Mouse (Mus musculus) right cerebral cortex, postnatal 36 days (tissue): ENCODE measurements at regions not wholly inside any gene's neighbourhood (a gene's known extent, or its start where the extent isn't known, plus 50 kb on each side); places are given as distances from the start of the nearest gene placed in this dataset.
A peak's percentile ranks its signal among the peaks of the same experiment; 100 is the strongest.

Experiments used
- DNase-seq, 2 experiments: peaks; one replicate each; pipeline ENCODE4 v3.0.0; 2022; ENCODE audit warnings: low spot score in 2 of 2, mixed read lengths in 1 of 2

DNA sequence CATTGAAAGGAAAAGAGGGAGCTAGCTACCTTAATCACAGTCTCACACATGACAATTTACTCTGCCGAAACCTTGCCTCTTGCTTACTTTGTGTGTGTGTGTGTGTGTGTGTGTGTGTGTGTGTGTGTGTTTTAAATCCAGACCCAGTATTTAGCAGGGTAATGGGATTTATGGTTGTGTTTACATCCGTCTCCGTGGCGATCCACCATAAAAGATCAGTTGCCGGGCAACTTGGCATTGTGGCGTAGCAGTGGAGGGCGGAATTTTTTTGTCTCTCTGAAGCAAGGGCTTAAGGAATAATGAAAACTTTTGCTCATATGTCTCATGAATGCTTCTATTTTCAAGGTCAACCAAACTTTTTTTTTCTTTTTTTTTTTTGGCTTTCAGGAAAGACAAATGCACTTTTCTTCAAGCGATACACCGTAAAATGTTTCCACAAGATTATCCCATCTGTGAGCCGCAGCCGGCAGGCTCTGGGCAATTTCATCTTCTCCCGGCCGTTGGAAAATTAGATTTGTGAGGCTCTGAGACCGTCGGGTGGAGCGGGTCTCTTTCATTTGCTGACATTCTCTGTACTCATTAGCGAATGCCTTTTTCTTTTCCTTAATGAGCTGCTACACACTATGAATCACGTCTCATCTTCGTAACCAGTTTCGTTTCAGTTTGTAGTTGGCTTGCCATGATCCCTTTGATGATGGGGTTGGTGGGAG lies 53.9 kb upstream of the Ptch1 start:
- no peak for DNase-seq

DNA sequence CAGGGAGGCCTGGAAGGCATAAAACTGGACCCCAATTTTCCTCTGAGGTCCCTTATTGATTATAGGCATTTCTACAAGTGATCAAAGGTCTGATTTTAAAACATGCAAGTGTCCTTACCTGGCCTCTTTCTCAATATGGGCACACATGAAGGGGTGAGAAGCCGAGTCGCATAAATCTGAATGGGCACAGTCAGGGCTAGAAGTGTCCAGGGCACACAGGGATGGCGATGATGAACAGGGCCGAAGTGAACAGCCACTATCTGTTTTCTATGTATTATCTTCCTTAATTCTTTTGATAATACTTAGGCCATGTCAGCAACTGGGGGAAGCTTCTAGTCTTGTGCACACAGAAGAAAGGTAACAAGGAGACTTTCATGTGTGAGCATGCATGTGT lies 54.5 kb upstream of the Ptch1 start:
- DNase-seq = no peak

DNA sequence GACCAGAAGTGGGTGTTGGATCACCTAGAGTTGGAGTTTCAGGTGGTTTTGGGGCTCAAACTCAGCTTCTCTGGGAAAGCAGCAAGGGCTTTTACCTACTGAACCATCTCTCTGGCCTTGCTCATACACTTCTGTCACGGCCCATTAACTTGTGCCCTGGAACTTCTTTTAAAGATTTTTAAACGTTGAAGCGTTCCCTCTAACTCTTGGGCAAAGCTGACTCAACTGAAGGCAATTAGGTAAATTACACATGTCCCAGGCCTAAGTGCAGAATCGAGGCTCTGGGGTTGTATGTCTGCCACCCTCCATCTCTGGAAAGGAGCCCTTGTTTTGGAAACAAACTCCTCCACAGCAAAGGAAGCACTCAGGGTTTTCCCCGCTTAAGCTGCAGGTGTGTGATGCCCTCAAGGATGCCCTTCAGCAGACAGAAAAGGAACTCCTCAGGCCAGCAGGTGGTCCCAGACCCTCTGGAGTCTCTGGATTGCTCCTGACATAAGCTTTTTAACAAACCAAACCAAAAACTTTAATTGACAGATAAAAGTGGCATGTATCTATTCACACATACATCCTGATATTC lies 58.5 kb upstream of the Ptch1 start:
- DNase-seq = no peak

DNA sequence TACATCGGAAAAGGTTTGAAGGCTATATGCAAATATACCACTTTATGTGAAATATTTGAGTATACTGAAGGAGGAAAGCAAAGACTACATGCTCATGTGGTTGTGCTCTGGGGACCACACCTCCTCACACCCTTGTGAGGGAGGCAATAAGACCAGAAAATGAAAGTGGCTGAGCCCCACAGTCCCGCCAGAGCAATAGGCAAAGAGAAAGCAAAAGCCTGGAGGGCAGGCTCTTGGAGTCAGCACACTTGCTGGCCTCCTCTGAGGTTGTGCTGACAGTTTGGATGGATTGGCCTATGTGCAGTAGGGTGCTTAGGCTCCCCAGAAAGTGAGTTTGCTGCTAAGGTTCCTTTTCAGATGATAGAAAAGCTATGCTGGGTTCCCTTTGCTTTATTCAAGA lies 60.9 kb upstream of the Ptch1 start:
- DNase-seq = no peak

DNA sequence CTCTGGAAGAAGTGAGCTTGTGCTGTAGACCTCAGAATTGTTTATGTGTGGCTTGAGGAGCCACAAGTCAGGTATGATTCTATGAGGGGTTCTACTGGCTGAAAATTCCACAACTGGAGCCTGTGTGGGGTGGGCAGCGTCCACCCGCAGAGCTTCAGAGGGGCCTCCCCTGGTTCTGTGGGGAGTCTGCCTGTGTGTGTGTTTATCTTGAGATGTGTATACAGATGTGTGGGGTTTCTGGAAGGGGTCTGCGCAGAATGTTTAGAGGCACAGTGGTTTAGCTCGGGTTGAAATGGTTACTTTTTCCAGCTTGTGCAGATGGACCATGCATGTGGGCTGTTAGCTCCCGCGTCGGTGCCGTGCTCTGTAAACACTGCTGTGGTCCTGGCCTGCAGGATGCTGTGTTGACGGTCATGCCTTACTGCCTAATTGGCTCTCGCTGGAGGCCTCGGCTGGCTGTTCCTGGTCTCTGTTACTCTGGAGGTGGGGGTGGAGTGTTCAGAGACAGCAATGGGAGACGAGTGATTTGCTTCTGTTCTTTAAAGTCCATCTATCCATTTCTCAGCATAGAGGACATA lies 68.3 kb upstream of the Ptch1 start:
- DNase-seq = no peak

DNA sequence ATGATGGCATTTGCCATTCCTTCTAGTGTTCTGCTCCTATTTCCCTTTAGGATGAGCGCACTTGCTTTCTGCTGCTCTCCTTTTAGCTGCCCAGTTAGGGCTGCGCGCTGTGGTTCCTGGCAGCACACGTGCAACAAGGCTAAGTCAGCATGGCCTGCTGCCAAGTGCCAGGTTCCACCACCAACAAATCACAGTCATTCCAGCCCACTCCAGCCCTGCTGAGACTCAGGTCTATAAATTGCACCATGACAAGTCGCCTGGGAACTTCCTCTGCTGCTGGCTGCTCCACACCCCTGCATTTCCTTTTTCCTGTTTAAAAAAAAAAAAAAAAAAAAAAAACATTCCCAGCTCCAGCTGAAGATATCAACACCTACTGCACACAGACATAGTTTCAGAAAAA lies 69.2 kb upstream of the Ptch1 start:
- peak; percentile 55 to 66 for DNase-seq

DNA sequence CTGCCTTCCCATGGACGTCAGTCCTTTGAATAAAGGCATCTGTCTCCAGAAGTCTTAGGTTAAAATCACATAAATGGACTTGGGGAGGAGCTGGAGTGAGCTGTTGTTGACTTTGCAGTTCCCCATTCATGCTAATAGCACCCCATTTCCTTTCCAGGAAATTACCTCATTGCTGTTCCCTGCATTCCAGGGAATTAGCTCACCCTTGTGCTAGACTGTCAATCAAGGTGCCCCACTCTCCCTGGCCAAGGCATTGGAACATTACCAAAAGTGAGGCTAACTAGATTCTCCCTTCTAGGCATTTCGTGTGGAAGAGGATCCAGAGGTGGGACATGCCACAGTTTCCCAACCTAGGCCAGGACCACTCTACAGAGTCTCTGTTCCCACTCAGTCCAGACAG lies 70.0 kb upstream of the Ptch1 start:
- DNase-seq = no peak

DNA sequence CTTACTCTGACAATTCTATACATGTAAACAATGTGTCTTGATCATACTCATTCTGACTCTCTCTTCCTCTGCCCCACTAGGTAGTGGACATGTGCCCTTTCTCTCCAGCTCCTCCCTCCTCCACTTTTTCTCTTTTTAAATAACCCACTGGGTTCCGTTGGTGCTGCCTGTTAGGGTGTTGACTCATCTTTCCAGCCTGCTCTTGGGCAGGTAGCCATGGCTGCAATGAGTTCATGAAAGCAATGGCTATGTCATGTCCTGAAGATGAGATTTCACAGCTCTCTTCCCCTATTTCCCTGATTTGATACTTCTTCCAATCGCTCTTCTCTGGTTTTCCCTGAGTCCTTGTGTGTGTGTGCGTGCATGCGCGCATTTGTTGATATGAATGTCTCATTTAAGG lies 70.9 kb upstream of the Ptch1 start:
- no peak for DNase-seq

DNA sequence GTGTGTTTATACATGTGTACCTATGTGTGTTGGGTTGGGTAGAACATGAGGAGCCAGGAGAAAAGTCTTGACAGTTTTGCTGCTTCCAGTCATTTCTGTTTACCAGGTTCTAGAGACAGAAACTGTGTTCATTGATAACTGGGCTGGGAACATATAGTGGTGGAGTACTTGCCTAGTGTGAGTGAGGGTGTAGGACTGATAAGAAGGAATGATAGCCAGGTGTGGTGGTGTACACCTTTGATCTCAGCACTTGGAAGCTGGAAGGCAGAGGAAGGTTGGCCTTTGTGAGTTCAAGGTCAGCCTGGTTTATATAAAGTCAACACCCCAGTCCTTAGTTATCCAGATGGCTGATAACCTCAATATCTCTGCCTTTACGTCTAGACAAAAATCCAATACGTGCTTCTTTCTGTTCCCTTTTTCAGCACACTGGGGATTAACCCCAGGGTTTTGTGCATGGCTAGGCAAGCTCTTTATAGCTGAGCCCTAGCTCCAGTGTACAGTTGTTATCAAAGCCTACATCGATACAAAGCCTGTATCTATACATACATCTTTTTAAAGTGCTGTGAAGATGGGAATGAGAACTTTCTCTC lies 75.8 kb upstream of the Ptch1 start:
- no peak for DNase-seq

DNA sequence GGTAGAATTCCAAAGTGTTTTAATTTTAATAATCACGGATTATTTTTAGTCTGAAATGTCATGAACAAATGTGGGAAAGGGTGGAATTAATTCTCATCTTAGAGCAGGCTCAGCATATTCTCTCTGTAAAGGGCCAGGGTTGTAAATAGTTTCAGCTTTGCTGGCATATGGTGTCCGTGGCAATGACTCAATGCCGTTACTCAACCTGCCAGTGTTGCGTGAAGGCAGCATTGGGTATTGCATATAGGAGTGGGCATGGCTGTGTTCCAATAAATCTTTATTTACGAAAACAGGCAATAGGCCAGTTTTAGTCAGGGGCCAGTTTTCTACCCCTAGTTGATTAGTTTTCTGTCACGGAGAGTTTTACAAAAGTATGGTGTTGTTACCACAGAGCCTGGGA lies 81.1 kb upstream of the Ptch1 start:
- no peak for DNase-seq

DNA sequence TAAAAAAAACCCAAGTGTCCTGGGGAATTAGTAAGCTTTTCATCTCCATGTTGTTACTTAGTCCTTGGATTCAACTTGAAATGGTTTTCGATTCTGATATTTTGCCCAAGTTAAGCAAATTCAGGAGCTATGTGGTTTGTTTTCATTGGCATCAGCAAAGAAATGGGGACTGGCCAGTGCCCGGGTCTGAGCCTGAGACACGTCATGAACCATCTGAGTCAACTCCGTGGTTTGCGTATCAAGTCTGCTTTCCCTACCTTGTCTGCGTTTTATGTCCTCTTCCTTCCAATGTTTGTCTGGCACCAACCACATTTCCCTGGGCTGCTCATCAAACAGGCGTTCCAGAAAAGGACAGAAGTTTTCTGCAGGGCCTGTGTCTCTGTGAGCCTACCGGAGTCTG lies 83.7 kb upstream of the Ptch1 start:
- no peak for DNase-seq

DNA sequence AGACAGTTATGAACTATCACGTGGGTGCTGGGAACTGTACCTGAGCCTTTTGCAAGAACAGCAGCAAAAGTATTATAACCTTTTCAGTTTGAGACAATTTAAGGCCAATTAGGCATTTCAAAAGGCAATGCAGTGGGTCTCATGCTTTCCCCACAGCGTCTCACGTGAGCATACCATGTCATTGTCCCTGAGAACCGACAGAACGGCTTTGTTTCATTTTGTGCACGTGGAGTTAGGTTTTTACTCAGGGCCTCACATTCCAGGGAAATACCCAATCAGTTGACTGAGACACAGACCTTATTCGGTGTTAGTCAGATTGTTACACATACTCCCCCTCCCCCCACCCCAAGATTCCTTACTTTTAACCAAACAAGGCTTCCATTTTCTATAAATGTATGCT lies 86.0 kb upstream of the Ptch1 start:
- no peak for DNase-seq

DNA sequence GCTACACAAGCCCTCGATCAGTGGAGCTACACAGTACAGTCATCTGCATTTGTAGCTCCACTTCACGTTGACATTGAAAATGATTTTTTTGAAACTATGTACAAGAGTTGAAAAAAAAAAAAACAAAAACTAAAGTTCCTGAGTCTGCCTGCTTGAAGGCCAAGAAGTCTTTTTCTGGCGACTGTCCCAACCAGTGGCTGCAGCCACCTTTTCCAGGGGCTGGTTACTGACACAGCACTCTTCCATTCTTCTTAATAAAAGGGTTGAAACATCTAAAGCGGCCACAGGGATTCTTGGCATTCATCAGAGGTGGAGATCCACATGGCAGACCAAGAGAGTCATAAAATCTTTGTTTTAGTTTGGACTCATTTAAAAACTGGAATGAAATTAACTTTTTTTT lies 87.0 kb upstream of the Ptch1 start:
- no peak for DNase-seq

DNA sequence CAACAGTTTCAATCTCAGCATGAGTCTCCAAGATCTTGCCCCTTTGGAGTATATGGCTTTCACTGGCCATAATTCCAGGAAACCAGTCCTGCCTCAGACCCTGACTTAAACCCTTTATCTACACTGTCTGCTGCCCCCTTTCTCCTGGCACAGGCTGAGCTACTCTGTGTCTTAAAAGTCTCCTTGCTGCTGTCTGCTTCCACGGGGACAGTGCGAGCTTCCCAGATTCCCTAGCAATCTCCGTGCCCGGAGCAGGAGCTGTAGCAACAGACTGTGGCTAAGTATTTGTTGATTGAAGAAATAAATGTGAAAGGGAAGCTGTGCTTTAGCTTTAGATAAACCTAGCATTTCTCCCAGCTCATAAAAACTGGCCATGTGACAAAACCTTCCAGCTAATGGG lies 95.2 kb upstream of the Ptch1 start:
- DNase-seq = no peak

DNA sequence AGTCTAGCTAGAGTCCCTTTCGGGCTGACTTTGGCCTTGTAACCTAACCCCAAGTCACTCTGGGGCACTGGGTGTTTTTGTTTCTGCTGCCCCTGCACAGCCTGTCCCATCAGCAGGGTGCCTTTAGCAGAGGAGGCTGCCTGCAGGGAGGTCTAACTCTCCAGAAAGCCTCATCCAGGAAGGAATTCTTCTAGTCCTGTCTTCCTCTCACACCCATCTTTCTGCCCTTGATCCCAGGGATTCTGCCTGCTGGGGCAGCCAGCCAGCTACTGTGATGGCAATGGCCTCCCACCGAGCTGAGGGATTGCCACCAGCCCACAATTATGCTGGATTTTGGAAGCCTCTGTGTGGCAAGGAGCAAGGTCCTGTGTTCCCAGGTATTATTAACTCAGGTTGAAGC lies 95.6 kb upstream of the Ptch1 start:
- DNase-seq = no peak

DNA sequence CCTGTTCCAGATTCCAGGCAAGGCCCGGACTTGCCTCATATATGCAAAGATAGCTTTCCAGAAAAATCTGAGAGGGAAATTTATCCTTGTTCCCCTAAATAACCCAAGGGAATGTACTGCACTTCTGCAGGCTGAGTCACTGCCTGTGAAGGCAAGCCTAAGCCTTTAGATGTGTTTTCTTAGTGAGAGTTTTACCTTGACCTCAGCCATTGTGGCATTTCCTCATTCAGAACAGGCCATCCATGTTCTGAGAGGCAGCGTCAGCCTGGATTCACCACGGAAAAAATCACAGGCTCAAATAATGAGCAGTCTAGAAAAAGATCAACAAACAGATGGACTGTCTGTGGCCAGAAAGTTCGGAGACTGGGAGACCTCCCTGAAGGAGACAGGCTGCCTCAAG lies 99.0 kb upstream of the Ptch1 start:
- no peak for DNase-seq

DNA sequence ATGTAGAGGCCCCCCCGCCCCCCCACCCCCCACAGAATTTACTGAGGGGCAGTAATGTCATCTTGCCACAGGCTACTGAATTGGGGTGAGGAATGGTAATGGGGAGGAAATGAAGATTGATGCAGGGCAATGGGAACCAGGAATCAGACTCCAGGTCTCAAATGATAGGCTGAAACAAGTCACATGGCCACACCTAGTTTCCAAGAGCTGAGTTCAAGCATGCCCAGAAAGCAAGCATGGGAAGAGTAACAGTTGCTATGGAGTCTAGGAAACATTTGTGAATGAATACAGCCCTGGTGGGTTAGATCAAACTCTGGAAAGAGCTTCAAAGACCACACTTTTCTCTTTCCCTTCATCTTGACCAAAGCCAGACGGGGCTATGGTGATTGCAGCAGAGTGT lies 104.3 kb upstream of the Ptch1 start:
- DNase-seq = no peak

DNA sequence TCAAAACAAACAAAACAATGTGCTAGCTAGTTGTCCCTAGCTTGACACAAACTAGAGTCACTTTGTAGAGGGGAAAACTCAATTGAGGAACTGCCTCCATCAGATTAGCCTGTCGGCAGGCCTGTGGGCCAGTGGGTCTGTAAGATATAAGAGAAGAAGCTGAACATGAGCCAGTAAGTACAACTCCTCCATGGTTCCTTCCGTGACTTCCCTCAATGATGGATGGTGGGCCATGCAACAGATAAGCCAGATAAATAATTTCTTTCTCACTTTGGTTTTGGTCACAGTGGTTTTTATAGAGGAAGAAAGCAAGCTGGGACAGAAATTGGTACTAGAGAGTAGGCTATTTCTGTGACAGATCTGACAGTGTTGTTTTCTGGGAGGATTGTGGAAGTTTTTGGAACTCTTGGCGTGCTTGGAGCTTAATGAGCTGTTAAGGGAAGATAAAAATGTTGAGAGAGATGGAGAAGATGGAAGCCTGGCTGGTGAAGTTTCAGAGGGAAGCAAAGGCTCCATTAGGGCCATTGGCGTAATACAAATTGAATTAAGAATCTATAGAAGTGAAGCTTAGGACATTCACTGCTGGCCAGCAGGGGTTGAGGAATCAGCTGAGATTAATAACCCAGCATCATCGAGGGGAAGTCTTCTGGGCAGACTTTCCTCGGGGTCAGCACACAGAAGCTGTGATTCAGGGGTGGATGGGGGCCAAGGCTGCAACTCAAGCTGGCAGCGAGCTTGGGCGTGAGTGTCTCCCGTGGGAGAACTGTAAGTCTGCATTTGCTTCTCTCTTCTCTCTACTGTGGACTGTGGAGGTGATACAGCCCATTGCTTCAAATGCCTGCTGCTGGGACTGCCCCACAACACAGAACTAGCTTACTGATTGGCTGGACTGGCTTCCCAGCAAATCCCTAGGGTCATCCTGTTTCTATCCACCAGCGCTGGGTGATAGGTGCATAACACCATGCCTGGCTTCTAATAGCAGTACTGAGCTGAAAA lies 105.2 kb upstream of the Ptch1 start:
- no peak for DNase-seq

DNA sequence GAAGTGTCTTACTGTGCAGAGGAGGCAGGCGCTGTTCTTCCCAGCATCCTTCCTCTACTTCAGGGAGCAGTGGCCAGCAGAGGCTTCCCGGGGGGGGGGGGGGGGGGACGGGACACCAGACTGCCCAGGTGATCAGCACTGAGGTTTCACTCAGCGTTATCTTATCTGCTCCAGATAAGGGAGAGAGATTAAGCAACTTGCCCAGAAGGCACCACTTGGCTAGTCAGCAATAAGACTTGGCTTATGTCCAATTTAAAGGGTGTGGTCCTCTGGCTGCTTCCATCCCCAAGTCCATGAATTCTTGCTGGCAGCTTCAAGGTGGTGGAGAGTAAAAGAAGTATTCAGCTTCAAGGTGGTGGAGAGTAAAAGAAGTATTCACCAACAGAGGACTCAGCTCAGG lies 108.9 kb upstream of the Ptch1 start:
- no peak for DNase-seq

DNA sequence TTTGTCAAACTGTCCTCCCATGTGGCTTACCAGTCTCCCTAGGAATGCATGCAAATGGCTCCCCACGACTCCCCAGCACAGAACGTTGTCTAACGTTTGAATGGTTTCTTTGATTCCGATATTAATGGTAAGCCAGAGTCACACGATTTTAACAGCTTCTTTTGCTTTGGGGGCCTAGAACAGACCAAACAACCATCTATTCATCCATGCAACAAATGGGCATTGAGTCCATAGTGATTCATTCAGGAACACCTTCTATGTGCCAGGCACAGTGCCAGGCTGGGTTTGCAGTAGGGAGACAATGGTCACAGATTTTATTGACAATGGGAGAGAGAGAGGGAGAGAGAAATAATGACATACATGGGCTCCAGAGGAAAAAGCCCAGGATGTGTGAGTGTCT lies 118.6 kb upstream of the Ptch1 start:
- DNase-seq = peak in 1 of 2 experiments; percentile 12

DNA sequence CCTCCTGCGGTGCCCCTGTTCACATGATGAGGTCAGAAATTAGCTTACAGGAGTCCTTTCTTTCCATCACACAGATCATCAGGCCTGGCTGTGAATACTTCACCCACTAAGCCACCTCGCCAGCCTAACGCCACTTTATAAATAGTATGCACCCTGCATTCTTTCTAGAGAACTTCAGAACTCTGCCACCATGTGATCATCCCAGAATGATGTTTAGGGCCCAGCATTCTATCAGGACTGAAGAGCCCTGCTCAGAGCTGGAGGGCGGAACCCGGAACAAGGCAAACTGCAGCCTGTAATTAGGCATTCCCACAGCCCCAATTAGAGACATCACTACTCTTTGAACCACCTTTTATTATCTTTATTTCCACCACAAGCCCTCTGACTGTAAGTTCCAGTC lies 120.2 kb upstream of the Ptch1 start:
- no peak for DNase-seq

DNA sequence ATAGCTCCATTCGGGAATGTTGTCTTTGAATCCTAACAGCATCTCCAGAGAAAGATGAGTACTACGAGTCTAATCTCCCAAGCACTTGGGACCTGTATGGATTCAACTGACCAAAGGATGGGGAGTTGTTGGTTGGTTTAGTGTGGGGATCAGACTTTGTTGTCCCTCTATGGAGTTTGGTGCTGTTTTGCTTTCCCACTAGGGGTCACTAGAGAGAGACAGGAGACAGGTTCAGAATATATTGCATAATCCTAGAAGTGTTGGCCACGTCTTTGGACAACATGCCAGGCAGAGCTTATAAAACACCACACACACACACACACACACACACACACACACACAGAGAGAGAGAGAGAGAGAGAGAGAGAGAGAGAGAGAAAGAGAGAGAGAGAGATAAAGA lies 118.6 kb upstream of the Ercc6l2 start:
- no peak for DNase-seq
